Mouse (Mus musculus) hindbrain, embryonic 14.5 days (tissue): ENCODE results near the gene Gm15262. TPM values are rescaled to one million over a fixed set of nuclear protein-coding genes. Genes with fewer than 3 reads are reported as not detected.

Experiments
- polyA plus RNA-seq: library from polyadenylated mRNA; unstranded; fragments of >200 nt; fragmentation: Nextera tagmentation; extraction: Ambion mirVana; gene quantifications from 2 replicates; pipeline ENCODE4 v1.2.1, GENCODE M21; 2014

Gm15262 gene
- polyA plus RNA-seq, 1 experiment from 2014 or later: not detected

Other genes with a start within 250 kb of the Gm15262 start
- 3.2 and 3.5 TPM in 2 replicates for gene Scml2, start 170.3 kb upstream of the Gm15262 start, polyA plus RNA-seq